Mouse (Mus musculus): ENCODE measurements around the gene Sptbn1. TPM values are rescaled to one million over a fixed set of nuclear protein-coding genes. Genes with fewer than 3 reads are reported as not detected.

Sptbn1 gene
- polyA plus RNA-seq, 1 experiment from 2014 or later = 180 TPM

GRCm38 (mm10) chr11:30204398-30204797 is 63.6 kb downstream of the Sptbn1 start:
- Histone ChIP-seq H3K4me2 (no peak overlapping the region), H3K27ac (replicated peaks) (no peak overlapping the region), H3K27me3 (replicated peaks) (no peaks in the 10 kb centered on the region), H3K4me3 (replicated peaks) (no peak overlapping the region), H3K4me1 (peaks cover 5% of the 10 kb centered on the region; the same call in 1 of the 2 replicates), H3K9ac (replicated peaks) (no peak overlapping the region), H3K36me3 (peaks cover 13% of the 10 kb centered on the region), H3K9me3 (replicated peaks) (no peaks in the 10 kb centered on the region)
- no peak for ATAC-seq (ENCODE audit: low FRiP score)

GRCm38 (mm10) chr11:30200391-30200790 is 67.6 kb downstream of the Sptbn1 start:
- no peak overlapping the region for H3K4me3 ChIP-seq (replicated peaks)
- no peaks in the 10 kb centered on the region for H3K9me3 ChIP-seq (replicated peaks)
- H3K9ac ChIP-seq (replicated peaks) = no peak overlapping the region
- peaks cover 7% of the 10 kb centered on the region for H3K36me3 ChIP-seq
- no peaks in the 10 kb centered on the region for H3K27me3 ChIP-seq (replicated peaks)
- peaks cover 20% of the 10 kb centered on the region for H3K4me1 ChIP-seq
- ATAC-seq (ENCODE audit: low FRiP score) = no peak
- no peak overlapping the region for H3K27ac ChIP-seq (replicated peaks)
- no peak overlapping the region for H3K4me2 ChIP-seq

GRCm38 (mm10) chr11:30198091-30198675 is 69.8 kb downstream of the Sptbn1 start:
- Histone ChIP-seq H3K9me3 (replicated peaks) (no peaks in the 10 kb centered on the region), H3K9ac (replicated peaks) (peak overlapping the region; percentile 27), H3K4me1 (peaks cover 20% of the 10 kb centered on the region), H3K36me3 (peaks cover 7% of the 10 kb centered on the region), H3K27ac (replicated peaks) (peak overlapping the region; percentile 46), H3K27me3 (replicated peaks) (no peaks in the 10 kb centered on the region), H3K4me2 (peak overlapping the region; percentile 76), H3K4me3 (replicated peaks) (peak overlapping the region; percentile 42)
- WGBS = 1% methylated on average over 34 of the region's 34 CpGs
- peak; percentile 89 for ATAC-seq (ENCODE audit: low FRiP score)

GRCm38 (mm10) chr11:30197564-30198090 is 70.3 kb downstream of the Sptbn1 start:
- peak; percentile 45 for ATAC-seq (ENCODE audit: low FRiP score)
- WGBS = 5% methylated on average over 21 of the region's 21 CpGs
- peak overlapping the region; percentile 54 for H3K27ac ChIP-seq (replicated peaks)
- peak overlapping the region; percentile 27 for H3K9ac ChIP-seq (replicated peaks)
- no peaks in the 10 kb centered on the region for H3K9me3 ChIP-seq (replicated peaks)
- peak overlapping the region; percentile 42 for H3K4me3 ChIP-seq (replicated peaks)
- H3K4me1 ChIP-seq = peaks cover 20% of the 10 kb centered on the region
- H3K36me3 ChIP-seq = peaks cover 7% of the 10 kb centered on the region
- H3K4me2 ChIP-seq = peak overlapping the region; percentile 76
- H3K27me3 ChIP-seq (replicated peaks) = no peaks in the 10 kb centered on the region

GRCm38 (mm10) chr11:30196368-30197070 is 71.5 kb downstream of the Sptbn1 start:
- H3K27me3 ChIP-seq (replicated peaks) = no peaks in the 10 kb centered on the region
- peak overlapping the region; percentile 76; the same call in 1 of the 2 replicates for H3K4me2 ChIP-seq
- H3K36me3 ChIP-seq = no peaks in the 10 kb centered on the region
- ATAC-seq (ENCODE audit: low FRiP score) = no peak
- no peak overlapping the region for H3K27ac ChIP-seq (replicated peaks)
- no peak overlapping the region for H3K9ac ChIP-seq (replicated peaks)
- H3K9me3 ChIP-seq (replicated peaks) = no peaks in the 10 kb centered on the region
- peaks cover 20% of the 10 kb centered on the region for H3K4me1 ChIP-seq
- H3K4me3 ChIP-seq (replicated peaks) = no peak overlapping the region
- WGBS = 73% methylated on average over 4 of the region's 4 CpGs

- no peak for ATAC-seq (ENCODE audit: low FRiP score)
- Histone ChIP-seq H3K27me3 (replicated peaks) (no peaks in the 10 kb centered on the region), H3K4me2 (no peak overlapping the region), H3K9ac (replicated peaks) (no peak overlapping the region), H3K36me3 (no peaks in the 10 kb centered on the region), H3K27ac (replicated peaks) (no peak overlapping the region), H3K4me3 (replicated peaks) (no peak overlapping the region), H3K4me1 (peaks cover 20% of the 10 kb centered on the region), H3K9me3 (replicated peaks) (no peaks in the 10 kb centered on the region)
- WGBS = 76% methylated on average over 3 of the region's 3 CpGs
Observed at GRCm38 (mm10) chr11:30195756-30196155, 72.2 kb downstream of the Sptbn1 start.

GRCm38 (mm10) chr11:30194800-30195199 is 73.2 kb downstream of the Sptbn1 start:
- H3K36me3 ChIP-seq = no peaks in the 10 kb centered on the region
- H3K4me3 ChIP-seq (replicated peaks) = no peak overlapping the region
- no peak overlapping the region for H3K9ac ChIP-seq (replicated peaks)
- WGBS = 82% methylated on average over 1 of the region's 1 CpGs
- H3K4me2 ChIP-seq = no peak overlapping the region
- no peak for ATAC-seq (ENCODE audit: low FRiP score)
- no peak overlapping the region for H3K27ac ChIP-seq (replicated peaks)
- no peaks in the 10 kb centered on the region for H3K9me3 ChIP-seq (replicated peaks)
- no peaks in the 10 kb centered on the region for H3K27me3 ChIP-seq (replicated peaks)
- H3K4me1 ChIP-seq = peaks cover 20% of the 10 kb centered on the region

- H3K9ac ChIP-seq (replicated peaks) = no peak overlapping the region
- no peak overlapping the region for H3K4me3 ChIP-seq (replicated peaks)
- H3K9me3 ChIP-seq (replicated peaks) = no peaks in the 10 kb centered on the region
- peaks cover 8% of the 10 kb centered on the region for H3K4me1 ChIP-seq
- no peaks in the 10 kb centered on the region for H3K27me3 ChIP-seq (replicated peaks)
- no peak overlapping the region for H3K27ac ChIP-seq (replicated peaks)
- no peak for ATAC-seq (ENCODE audit: low FRiP score)
- 84% methylated on average over 4 of the region's 4 CpGs for WGBS
- H3K36me3 ChIP-seq = no peaks in the 10 kb centered on the region
- no peak overlapping the region for H3K4me2 ChIP-seq
Observed at GRCm38 (mm10) chr11:30190959-30191358, 77.0 kb downstream of the Sptbn1 start.

GRCm38 (mm10) chr11:30190119-30190518 is 77.9 kb downstream of the Sptbn1 start:
- no peak overlapping the region for H3K27ac ChIP-seq (replicated peaks)
- no peak overlapping the region for H3K9ac ChIP-seq (replicated peaks)
- ATAC-seq (ENCODE audit: low FRiP score) = no peak
- WGBS = 91% methylated on average over 3 of the region's 3 CpGs
- no peaks in the 10 kb centered on the region for H3K27me3 ChIP-seq (replicated peaks)
- no peak overlapping the region for H3K4me2 ChIP-seq
- H3K9me3 ChIP-seq (replicated peaks) = no peaks in the 10 kb centered on the region
- no peaks in the 10 kb centered on the region for H3K36me3 ChIP-seq
- peaks cover 11% of the 10 kb centered on the region for H3K4me1 ChIP-seq
- no peak overlapping the region for H3K4me3 ChIP-seq (replicated peaks)

- WGBS = 64% methylated on average over 4 of the region's 4 CpGs
- Histone ChIP-seq H3K9me3 (replicated peaks) (no peaks in the 10 kb centered on the region), H3K4me3 (replicated peaks) (no peak overlapping the region), H3K27me3 (replicated peaks) (no peaks in the 10 kb centered on the region), H3K27ac (replicated peaks) (no peak overlapping the region), H3K9ac (replicated peaks) (no peak overlapping the region), H3K4me2 (no peak overlapping the region), H3K36me3 (no peaks in the 10 kb centered on the region), H3K4me1 (peaks cover 11% of the 10 kb centered on the region)
- ATAC-seq (ENCODE audit: low FRiP score) = no peak
Observed at GRCm38 (mm10) chr11:30186902-30187470, 81.0 kb downstream of the Sptbn1 start.

GRCm38 (mm10) chr11:30184527-30184926 is 83.4 kb downstream of the Sptbn1 start:
- Histone ChIP-seq H3K4me3 (replicated peaks) (no peak overlapping the region), H3K4me2 (no peak overlapping the region), H3K9me3 (replicated peaks) (no peaks in the 10 kb centered on the region), H3K27me3 (replicated peaks) (no peaks in the 10 kb centered on the region), H3K4me1 (peaks cover 11% of the 10 kb centered on the region), H3K9ac (replicated peaks) (no peak overlapping the region), H3K27ac (replicated peaks) (no peak overlapping the region), H3K36me3 (no peaks in the 10 kb centered on the region)
- 79% methylated on average over 2 of the region's 2 CpGs for WGBS
- no peak for ATAC-seq (ENCODE audit: low FRiP score)

Measured in neural tube, embryonic 15.5 days (tissue).